Mouse (Mus musculus): Measurements from ENCODE around the gene Rin3.

DNA sequence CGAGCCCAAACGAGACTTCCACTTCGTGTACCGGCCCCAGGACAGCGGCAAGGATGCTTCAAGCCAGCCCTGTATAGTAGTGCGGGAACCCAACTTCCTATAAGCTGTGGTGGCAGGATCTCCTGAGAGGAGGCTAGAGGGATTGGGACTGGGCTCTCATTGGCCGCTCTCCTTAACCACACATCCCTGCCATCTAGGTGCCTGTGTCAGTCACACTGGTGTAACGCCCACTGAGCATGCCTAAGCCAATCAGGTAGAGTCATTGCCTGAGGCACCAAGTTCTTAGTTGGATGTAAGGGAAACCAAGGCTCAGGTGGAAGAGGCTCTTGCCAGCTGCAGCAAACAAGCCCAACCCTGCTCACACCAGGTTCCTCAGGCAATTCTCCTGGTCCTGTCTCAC, 107.2 kb downstream of the Rin3 start:
- no peak for TF ChIP-seq POLR2A (IDR thresholded peaks at IDR 0.05; ENCODE audit: control insufficient read depth, extremely low read depth, insufficient read depth, low read length, poor library complexity)
- no peak for TF ChIP-seq CTCF (IDR thresholded peaks at IDR 0.05; ENCODE audit: borderline replicate concordance, control insufficient read depth, extremely low read depth, insufficient read depth, low read length, poor library complexity)
